Mouse (Mus musculus): ENCODE measurements at regions not wholly inside any gene's neighbourhood (a gene's known extent, or its start where the extent isn't known, plus 50 kb on each side); places are given as distances from the start of the nearest gene placed in this dataset.

DNA sequence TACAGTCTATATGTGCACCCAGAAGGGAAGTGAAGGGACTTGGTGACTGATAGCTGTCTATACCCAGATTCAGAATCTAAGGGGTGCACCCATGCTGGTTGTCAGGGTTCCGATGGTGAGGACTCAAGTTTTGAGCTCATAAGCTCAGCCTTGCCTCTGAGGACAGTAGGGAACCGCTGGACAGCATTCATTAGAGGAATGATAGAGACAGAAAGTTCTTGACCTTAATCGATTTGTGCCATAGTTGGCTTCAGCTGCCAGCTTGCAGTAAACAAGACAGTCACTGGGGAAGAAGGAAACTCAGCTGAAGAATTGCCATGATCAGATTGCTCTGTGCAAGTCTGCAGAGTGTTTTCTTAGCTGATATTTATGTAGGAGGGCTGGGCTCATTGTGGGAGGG lies 96.0 kb downstream of the Dmrta2 start:
- no peak for TF ChIP-seq RAD21 (IDR thresholded peaks at IDR 0.05; ENCODE audit: low read depth, low read length)
- TF ChIP-seq CTCF (conservative IDR thresholded peaks at IDR 0.05 in 1 of 2, IDR thresholded peaks at IDR 0.05 in 1 of 2; ENCODE audit: low read depth in 2 of 2, low read length in 2 of 2), result no peak
- no peak for TF ChIP-seq MAX (IDR thresholded peaks at IDR 0.05; ENCODE audit: low read length)
- TF ChIP-seq ZMIZ1 (IDR thresholded peaks at IDR 0.05; ENCODE audit: low read depth, low read length), result no peak
- TF ChIP-seq MYC (IDR thresholded peaks at IDR 0.05; ENCODE audit: low read depth, low read length), result no peak
- TF ChIP-seq POLR2A (IDR thresholded peaks at IDR 0.05; ENCODE audit: low read depth, low read length), result no peak
- no peak for TF ChIP-seq ETS1 (conservative IDR thresholded peaks at IDR 0.05; ENCODE audit: low read depth, low read length)
- no peak for TF ChIP-seq SIN3A (IDR thresholded peaks at IDR 0.05; ENCODE audit: low read length)
